Mouse (Mus musculus): ENCODE data around the gene Slc25a17.

DNA sequence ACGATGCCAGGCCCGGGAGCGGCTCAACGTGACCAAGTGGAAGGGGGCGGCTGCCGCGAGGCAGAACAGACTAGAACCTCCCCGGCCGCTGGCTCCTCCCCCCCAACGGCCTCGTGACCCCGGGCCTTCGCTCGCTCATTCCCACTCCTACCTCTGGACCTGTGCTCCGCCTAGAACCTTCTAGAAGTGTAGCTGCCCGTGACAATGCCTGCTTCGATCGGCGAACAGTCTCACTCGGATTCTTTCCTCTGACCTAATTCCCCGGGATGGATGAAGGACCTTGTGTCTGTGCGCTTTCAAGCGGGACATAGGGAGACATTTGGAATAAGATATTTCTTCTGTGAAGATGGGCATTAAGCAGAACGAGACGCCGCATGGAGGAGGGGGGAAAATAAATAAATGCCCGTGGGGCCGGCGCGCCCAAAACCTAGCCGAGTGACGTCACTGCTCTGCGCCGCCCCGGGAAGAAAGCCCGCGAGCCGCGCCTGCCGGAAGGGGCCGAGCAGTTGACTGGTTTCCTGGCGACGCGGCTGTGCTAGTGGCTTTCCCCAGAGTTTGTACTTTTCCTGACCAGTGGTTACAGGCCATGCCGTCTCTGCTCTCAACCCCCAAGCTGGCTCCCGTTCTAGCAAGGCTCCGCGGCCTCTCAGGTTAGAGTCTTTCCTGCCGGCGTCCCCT, 39.2 kb upstream of the Slc25a17 start, which contains the start of the genes St13 and Xpnpep3:
- TF ChIP-seq CTCF (IDR thresholded peaks at IDR 0.05; ENCODE audit: control insufficient read depth, insufficient read depth, insufficient replicate concordance, low read depth, low read length) (no peak), POLR2A (IDR thresholded peaks at IDR 0.05; ENCODE audit: control insufficient read depth, low read depth, low read length) (peak; percentile 80)
